Mouse (Mus musculus) MEL (cell line): ENCODE results near the gene Npw. TPM values are rescaled to one million over a fixed set of nuclear protein-coding genes. Genes with fewer than 3 reads are reported as not detected.

Experiments used
- DNase-seq: peaks from one replicate; pipeline ENCODE4 v3.0.0; 2011; ENCODE audit warnings: low read depth, low spot score
- H3K27ac ChIP-seq: 2 replicates; pipeline ENCODE4 v1.5.1; 2012; ENCODE audit warnings: low read depth, mild to moderate bottlenecking, control low read depth, low read length, moderate library complexity; ENCODE audit not compliant: control insufficient read depth
- H3K27me3 ChIP-seq, 2 experiments: fragments of 150-350 bp in 1 of 2; sonication (generic) in 1 of 2; 2 replicates each; pipeline ENCODE4 v1.6.1; 2012; ENCODE audit warnings: low read length in 2 of 2, mild to moderate bottlenecking in 2 of 2, improper control_type of control experiment in 1 of 2, moderate library complexity in 1 of 2; ENCODE audit not compliant: insufficient read depth in 2 of 2, control insufficient read depth in 1 of 2
- H3K36me3 ChIP-seq, 2 experiments: 2 replicates each; pipeline ENCODE4 v1.6.1; 2012 to 2014; ENCODE audit warnings: low read length in 2 of 2, improper control_type of control experiment in 1 of 2, inconsistent platforms in 1 of 2, mild to moderate bottlenecking in 1 of 2; ENCODE audit not compliant: insufficient read depth in 2 of 2, control insufficient read depth in 1 of 2
- H3K4me1 ChIP-seq, 2 experiments: fragments of 150-350 bp in 1 of 2; sonication (generic) in 1 of 2; 2 replicates each; pipeline ENCODE4 v1.6.1; 2012; ENCODE audit warnings: low read length in 2 of 2, improper control_type of control experiment in 1 of 2, mild to moderate bottlenecking in 1 of 2; ENCODE audit not compliant: insufficient read depth in 2 of 2, control insufficient read depth in 1 of 2
- H3K4me3 ChIP-seq, 2 experiments: fragments of 150-350 bp in 1 of 2; sonication (generic) in 1 of 2; 2 replicates each; pipeline ENCODE4 v1.5.1; 2012; ENCODE audit warnings: low read depth in 2 of 2, low read length in 2 of 2, mild to moderate bottlenecking in 2 of 2, moderate library complexity in 2 of 2, control low read depth in 1 of 2, improper control_type of control experiment in 1 of 2; ENCODE audit not compliant: control insufficient read depth in 1 of 2, insufficient read depth in 1 of 2
- H3K79me2 ChIP-seq: 2 replicates; pipeline ENCODE4 v1.6.1; 2012; ENCODE audit warnings: mild to moderate bottlenecking, low read length, moderate library complexity; ENCODE audit not compliant: control insufficient read depth, poor library complexity, insufficient read depth
- H3K9ac ChIP-seq: 2 replicates; pipeline ENCODE4 v1.6.1; 2012; ENCODE audit warnings: low read depth, mild to moderate bottlenecking, control low read depth, low read length, moderate library complexity; ENCODE audit not compliant: control insufficient read depth, poor library complexity, severe bottlenecking
- H3K9me3 ChIP-seq: fragments of 150-350 bp; sonication (generic); replicated peaks from 2 replicates; pipeline ENCODE4 v1.6.1; 2012; ENCODE audit warnings: mild to moderate bottlenecking, low read length, improper control_type of control experiment, moderate library complexity; ENCODE audit not compliant: insufficient read depth
- BHLHE40 ChIP-seq: IDR thresholded peaks from 2 replicates; pipeline ENCODE4 v1.6.1; 2012; ENCODE audit warnings: low read depth, mild to moderate bottlenecking, inconsistent platforms, low read length, improper control_type of control experiment, borderline replicate concordance
- E2F4 ChIP-seq: IDR thresholded peaks from 2 replicates; pipeline ENCODE4 v1.6.1; 2011; ENCODE audit warnings: low read depth, low read length, improper control_type of control experiment, borderline replicate concordance
- ELF1 ChIP-seq: IDR thresholded peaks from 2 replicates; pipeline ENCODE4 v1.6.1; 2014; ENCODE audit warnings: low read depth, mild to moderate bottlenecking, inconsistent platforms, low read length, improper control_type of control experiment, moderate library complexity
- EP300 ChIP-seq, 2 experiments: IDR thresholded peaks; 2 replicates each; pipeline ENCODE4 v1.6.1; 2011; ENCODE audit warnings: improper control_type of control experiment in 2 of 2, low read length in 2 of 2, low read depth in 1 of 2, mild to moderate bottlenecking in 1 of 2
- ETS1 ChIP-seq: IDR thresholded peaks from 2 replicates; pipeline ENCODE4 v1.6.1; 2012; ENCODE audit warnings: low read depth, mild to moderate bottlenecking, inconsistent platforms, low read length, improper control_type of control experiment, moderate library complexity
- GABPA ChIP-seq: IDR thresholded peaks from 2 replicates; pipeline ENCODE4 v1.6.1; 2012; ENCODE audit warnings: low read depth, mild to moderate bottlenecking, inconsistent platforms, low read length, improper control_type of control experiment, moderate library complexity
- HCFC1 ChIP-seq: IDR thresholded peaks from 2 replicates; pipeline ENCODE4 v1.6.1; 2012; ENCODE audit warnings: low read depth, mild to moderate bottlenecking, inconsistent platforms, low read length, improper control_type of control experiment, moderate library complexity
- MAZ ChIP-seq: IDR thresholded peaks from 2 replicates; pipeline ENCODE4 v1.6.1; 2012; ENCODE audit warnings: low read depth, mild to moderate bottlenecking, inconsistent platforms, low read length, improper control_type of control experiment
- MYC ChIP-seq: IDR thresholded peaks from 2 replicates; pipeline ENCODE4 v1.6.1; 2011; ENCODE audit warnings: low read depth, mild to moderate bottlenecking, low read length, improper control_type of control experiment, moderate library complexity
- NRF1 ChIP-seq: IDR thresholded peaks from 2 replicates; pipeline ENCODE4 v1.6.1; 2014; ENCODE audit warnings: low read depth, mild to moderate bottlenecking, inconsistent platforms, low read length, improper control_type of control experiment, moderate library complexity; ENCODE audit not compliant: poor library complexity, insufficient read depth, severe bottlenecking
- POLR2A ChIP-seq, 2 experiments: IDR thresholded peaks; 2 replicates each; pipeline ENCODE4 v1.6.1; 2011 to 2012; ENCODE audit warnings: low read length in 2 of 2, mild to moderate bottlenecking in 2 of 2, control low read depth in 1 of 2, improper control_type of control experiment in 1 of 2, low read depth in 1 of 2, moderate library complexity in 1 of 2; ENCODE audit not compliant: control insufficient read depth in 1 of 2, insufficient read depth in 1 of 2, poor library complexity in 1 of 2
- RAD21 ChIP-seq: IDR thresholded peaks from 2 replicates; pipeline ENCODE4 v1.6.1; 2011; ENCODE audit warnings: mild to moderate bottlenecking, low read depth, low read length, improper control_type of control experiment
- SIN3A ChIP-seq: IDR thresholded peaks from 2 replicates; pipeline ENCODE4 v1.6.1; 2012; ENCODE audit warnings: low read length, improper control_type of control experiment, inconsistent platforms
- TAL1 ChIP-seq: IDR thresholded peaks from 2 replicates; pipeline ENCODE4 v1.6.1; 2012; ENCODE audit warnings: mild to moderate bottlenecking, inconsistent platforms, low read length, moderate library complexity, mixed read lengths
- TBP ChIP-seq: IDR thresholded peaks from 2 replicates; pipeline ENCODE4 v1.8.0; 2011; ENCODE audit warnings: low read depth, low read length, improper control_type of control experiment
- TCF12 ChIP-seq: IDR thresholded peaks from 2 replicates; pipeline ENCODE4 v1.6.1; 2014; ENCODE audit warnings: low read depth, mild to moderate bottlenecking, inconsistent platforms, low read length, improper control_type of control experiment, moderate library complexity
- UBTF ChIP-seq: IDR thresholded peaks from 2 replicates; pipeline ENCODE4 v1.6.1; 2012; ENCODE audit warnings: low read depth, mild to moderate bottlenecking, inconsistent platforms, low read length, improper control_type of control experiment, moderate library complexity, borderline replicate concordance; ENCODE audit not compliant: insufficient read depth
- ZMIZ1 ChIP-seq: IDR thresholded peaks from 2 replicates; pipeline ENCODE4 v1.6.1; 2012; ENCODE audit warnings: low read depth, mild to moderate bottlenecking, inconsistent platforms, low read length, improper control_type of control experiment, moderate library complexity
- ZNF384 ChIP-seq: IDR thresholded peaks from 2 replicates; pipeline ENCODE4 v1.6.1; 2012; ENCODE audit warnings: low read depth, mild to moderate bottlenecking, inconsistent platforms, low read length, improper control_type of control experiment
- polyA plus RNA-seq, 2 experiments: library from polyadenylated mRNA; stranded (reverse) in 1 of 2; unstranded in 1 of 2; fragments of >175 nt in 1 of 2; fragments of >200 nt in 1 of 2; gene quantifications; 2 replicates each; pipeline versions ENCODE4 v1.2.1 to v1.2.4; 2012; ENCODE audit warnings: low replicate concordance in 2 of 2, low read depth in 1 of 2; ENCODE audit not compliant: insufficient read length in 2 of 2, insufficient read depth in 1 of 2, missing spikeins in 1 of 2
- total RNA-seq: library from RNA; depleted of rRNA; stranded (reverse); fragments of 300-350 nt; gene quantifications from 2 replicates; pipeline ENCODE4 v1.2.3, GENCODE M21; 2012; rRNA removed

The Npw gene
- total RNA-seq = not detected in 2 replicates
- not detected for polyA plus RNA-seq

DNA sequence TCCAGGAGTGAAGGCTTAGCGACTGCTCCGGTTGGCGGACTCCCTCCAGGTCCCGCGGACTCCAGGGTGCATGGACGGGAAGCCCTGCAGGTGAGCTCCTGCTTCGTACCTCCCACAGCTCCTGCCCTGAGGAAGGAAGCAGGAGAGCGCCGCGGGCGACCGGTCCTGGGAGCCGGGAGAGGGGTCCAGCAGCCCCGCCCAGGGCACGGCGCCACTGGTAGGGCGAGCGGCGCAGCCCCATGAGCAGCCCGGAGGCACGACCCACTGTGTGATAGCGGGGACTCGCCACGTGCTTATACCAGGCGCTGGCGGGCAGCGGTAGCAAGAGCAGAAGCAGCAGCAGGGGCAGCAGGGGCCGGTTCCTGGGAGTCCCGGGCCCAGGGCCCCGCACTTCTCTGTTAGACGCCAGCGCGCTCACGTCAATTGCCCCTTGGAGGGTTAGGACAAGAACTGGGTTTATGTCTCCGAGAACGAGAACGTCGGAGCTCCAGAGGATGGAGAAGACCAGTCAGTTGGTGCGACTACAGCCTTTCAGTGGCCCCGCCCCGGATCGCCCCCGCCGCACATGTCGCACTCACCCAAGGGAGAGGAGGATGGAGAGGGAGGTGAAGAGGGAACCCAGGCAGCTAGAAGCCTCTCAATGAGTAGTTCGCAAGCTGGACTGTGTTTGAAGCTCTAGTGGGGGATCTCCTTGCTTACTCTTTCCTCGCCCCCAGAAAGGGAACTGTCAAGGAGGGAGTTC lies at the start of gene Npw:
Npw (minus strand) TSS at position 441 of the 742 bp plus-strand sequence.
- Histone ChIP-seq H3K9ac (no peak within 1 kb of the TSS), H3K27ac (no peak within 1 kb of the TSS), H3K4me3 (no peak within 1 kb of the TSS), H3K36me3 (no peaks in the 10 kb centered on the region), H3K4me1 (no peaks in the 10 kb centered on the region), H3K9me3 (no peaks in the 10 kb centered on the region), H3K27me3 (no peaks in the 10 kb centered on the region), H3K79me2 (no peaks in the 10 kb centered on the region)
- no peak for DNase-seq
- TF ChIP-seq TAL1 = no peak
- TF ChIP-seq POLR2A (IDR thresholded peaks at IDR 0.05; ENCODE audit: control insufficient read depth in 1 of 2, insufficient read depth in 1 of 2, low read depth in 1 of 2, low read length in 2 of 2, poor library complexity in 1 of 2) = no peak
- no peak for TF ChIP-seq MYC
- TF ChIP-seq SIN3A = no peak
- no peak for TF ChIP-seq EP300 (IDR thresholded peaks at IDR 0.05; ENCODE audit: low read depth in 1 of 2, low read length in 2 of 2)

DNA sequence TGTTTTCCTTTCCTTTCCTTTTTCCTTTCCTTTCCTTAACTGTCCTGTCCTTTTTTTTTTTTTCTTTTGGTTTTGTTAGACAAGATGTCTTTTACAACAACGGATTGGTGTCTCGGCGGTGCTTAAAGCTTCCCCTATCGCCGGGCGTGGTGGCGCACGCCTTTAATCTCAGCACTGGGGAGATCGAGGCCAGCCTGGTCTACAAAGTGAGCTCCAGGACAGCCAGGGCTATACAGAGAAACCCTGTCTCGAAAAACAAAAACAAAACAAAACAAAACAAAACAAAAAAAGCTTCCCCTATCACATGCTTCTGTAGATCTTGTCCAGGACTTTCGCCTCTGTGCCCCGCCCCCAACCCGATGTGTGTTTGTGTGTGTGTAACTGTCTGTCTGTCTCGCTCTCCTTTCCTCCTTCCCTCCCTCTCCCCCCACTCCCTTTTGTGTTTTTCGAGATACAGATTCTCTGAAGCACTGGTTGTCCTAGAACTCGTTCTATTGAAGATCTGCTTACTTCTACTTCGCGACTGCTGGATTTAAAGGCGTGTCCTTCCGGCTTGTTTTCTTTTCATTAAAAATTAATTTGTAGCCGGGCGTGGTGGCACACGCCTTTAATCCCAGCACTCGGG lies 49.7 kb upstream of the Npw start:
- H3K36me3 ChIP-seq = peaks cover 0 to 5% of the 10 kb centered on the region in 2 experiments; a peak in 2 of 4 replicates
- peak overlapping the region; percentile 89 to 100 for H3K4me3 ChIP-seq
- TF ChIP-seq ZMIZ1 (no peak), TBP (0 out of 2 replicates have a peak, but pooled peaks have one; percentile 4), ZNF384 (no peak), POLR2A (IDR thresholded peaks at IDR 0.05; ENCODE audit: control insufficient read depth in 1 of 2, insufficient read depth in 1 of 2, low read depth in 1 of 2, low read length in 2 of 2, poor library complexity in 1 of 2) (peak in 1 of 2 experiments; percentile 13; a peak in 1 of 4 replicates)
- H3K27ac ChIP-seq = peak overlapping the region; percentile 75
- H3K9me3 ChIP-seq = no peaks in the 10 kb centered on the region
- H3K9ac ChIP-seq = peak overlapping the region; percentile 85
- peaks cover 7% of the 10 kb centered on the region for H3K79me2 ChIP-seq
- peak; percentile 70 for DNase-seq
- no peaks in the 10 kb centered on the region for H3K27me3 ChIP-seq
- H3K4me1 ChIP-seq = peaks cover 0 to 2% of the 10 kb centered on the region in 2 experiments; a peak in 1 of 4 replicates

DNA sequence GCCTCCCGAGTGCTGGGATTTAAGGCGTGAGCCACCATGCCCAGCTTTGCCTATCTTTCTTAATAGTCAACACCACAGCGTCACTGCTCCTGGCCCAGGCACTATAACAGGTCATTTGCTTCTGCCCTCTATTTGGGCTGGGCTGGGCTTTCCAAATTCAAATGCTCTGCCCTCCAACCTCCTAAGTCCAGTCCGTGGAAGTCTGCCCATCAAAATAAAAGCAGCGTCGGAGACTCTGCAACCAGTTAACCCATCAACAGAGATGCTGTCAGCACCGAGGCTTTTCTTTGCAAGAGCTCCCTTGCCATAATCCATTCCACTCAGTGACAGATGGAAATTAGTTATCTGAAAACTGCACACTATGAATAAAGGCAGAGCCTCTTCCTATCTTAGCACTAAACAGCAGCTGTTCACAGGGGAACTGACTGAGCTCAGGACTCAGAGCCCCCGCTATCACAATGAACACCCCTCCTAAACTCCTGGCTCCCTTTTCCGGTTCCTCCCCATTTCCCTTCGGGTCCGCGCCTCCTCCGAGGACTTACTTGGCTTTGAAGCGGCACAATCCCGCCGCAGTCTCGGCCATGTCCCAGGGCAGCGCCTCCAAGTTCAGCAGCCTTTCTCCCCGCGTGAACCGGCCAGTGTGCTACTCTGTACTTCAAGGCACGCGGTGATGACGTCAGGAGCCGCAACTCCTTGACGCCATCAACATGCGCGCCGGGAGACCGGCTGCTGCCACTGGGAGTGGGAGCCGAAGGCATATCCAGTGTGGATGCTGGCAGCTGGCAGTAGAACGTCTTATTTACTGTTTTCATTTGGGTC lies 48.9 kb upstream of the Npw start, which contains the start of gene Tbl3:
Tbl3 (minus strand) TSS at position 679 of the 819 bp plus-strand sequence.
- Histone ChIP-seq H3K9me3 (no peaks in the 10 kb centered on the region), H3K27ac (peak within 1 kb of the TSS; percentile 88), H3K36me3 (peaks cover 0 to 5% of the 10 kb centered on the region in 2 experiments; a peak in 2 of 4 replicates), H3K79me2 (peaks cover 7% of the 10 kb centered on the region), H3K4me3 (peak within 1 kb of the TSS; percentile 89 to 100), H3K9ac (peak within 1 kb of the TSS; percentile 85), H3K27me3 (no peaks in the 10 kb centered on the region), H3K4me1 (peaks cover 0 to 2% of the 10 kb centered on the region in 2 experiments; a peak in 1 of 4 replicates)
- peak; percentile 96 for DNase-seq
- TF ChIP-seq HCFC1 = peak; percentile 92
- peak; percentile 70 for TF ChIP-seq ETS1
- peak; percentile 70; the same call in 1 of the 2 replicates for TF ChIP-seq MAZ
- TF ChIP-seq TAL1 = peak; percentile 87
- TF ChIP-seq RAD21 = no peak
- TF ChIP-seq E2F4 = no peak
- peak; percentile 72 for TF ChIP-seq TCF12
- TF ChIP-seq NRF1 = peak; percentile 47; the same call in 1 of the 2 replicates
- 0 out of 2 replicates have a peak, but pooled peaks have one; percentile 7 for TF ChIP-seq BHLHE40
- TF ChIP-seq ELF1 = peak; percentile 42
- TF ChIP-seq TBP = peak; percentile 79
- peak; percentile 97 for TF ChIP-seq SIN3A
- TF ChIP-seq UBTF = no peak
- TF ChIP-seq GABPA = peak; percentile 50; the same call in 1 of the 2 replicates
